Mouse (Mus musculus): Measurements from ENCODE around the gene Kcnk3. TPM values are rescaled to one million over a fixed set of nuclear protein-coding genes. Genes with fewer than 3 reads are reported as not detected.

Gene Kcnk3
- polyA plus RNA-seq, 1 experiment from 2014 or later, result 1.6 TPM

GRCm38 (mm10) chr5:30612575-30612974 is 24.6 kb downstream of the Kcnk3 start:
- H3K4me2 ChIP-seq, result no peak overlapping the region
- H3K4me1 ChIP-seq (replicated peaks; ENCODE audit: control insufficient read depth, insufficient read depth, low read length), result peaks cover 20% of the 10 kb centered on the region
- H3K27ac ChIP-seq (ENCODE audit: low read depth, low read length), result no peak overlapping the region
- no peaks in the 10 kb centered on the region for H3K27me3 ChIP-seq (replicated peaks; ENCODE audit: control insufficient read depth, insufficient read depth, low read length)
- no peak for ATAC-seq (replicated peaks; ENCODE audit: low FRiP score)
- no peaks in the 10 kb centered on the region for H3K9me3 ChIP-seq (ENCODE audit: control insufficient read depth, low read length)
- 80% methylated on average over 4 of the region's 4 CpGs for WGBS
- no peak overlapping the region for H3K9ac ChIP-seq (ENCODE audit: low read depth, low read length)
- H3K36me3 ChIP-seq (ENCODE audit: control insufficient read depth, insufficient read depth, low read length), result no peaks in the 10 kb centered on the region
- DNase-seq (ENCODE audit: low spot score), result no peak
- no peak overlapping the region for H3K4me3 ChIP-seq (ENCODE audit: low read depth, low read length)

DNA sequence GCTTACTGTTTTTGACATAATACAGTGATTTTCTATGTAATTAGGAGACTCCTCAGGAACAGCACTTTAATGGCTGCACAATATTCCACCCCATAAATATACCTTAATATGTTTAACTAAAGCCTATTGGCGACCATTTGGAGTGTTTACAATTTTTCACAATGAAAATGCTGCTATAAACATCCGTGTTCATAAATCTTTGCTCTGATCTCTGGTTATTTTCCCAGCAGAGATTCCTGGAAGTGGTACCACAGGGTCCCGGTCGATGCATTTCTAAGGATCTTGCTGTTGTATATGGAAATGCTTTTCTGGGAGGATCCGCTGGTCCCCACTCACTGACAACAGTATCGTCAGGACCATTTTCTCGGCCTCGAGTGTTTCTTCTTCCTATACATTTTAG is 25.3 kb downstream of the Kcnk3 start:
- H3K27ac ChIP-seq (ENCODE audit: low read depth, low read length), result no peak overlapping the region
- ATAC-seq (replicated peaks; ENCODE audit: low FRiP score) (no peak), DNase-seq (ENCODE audit: low spot score) (no peak)
- peaks cover 25% of the 10 kb centered on the region for H3K4me1 ChIP-seq (replicated peaks; ENCODE audit: control insufficient read depth, insufficient read depth, low read length)
- no peaks in the 10 kb centered on the region for H3K27me3 ChIP-seq (replicated peaks; ENCODE audit: control insufficient read depth, insufficient read depth, low read length)
- no peaks in the 10 kb centered on the region for H3K9me3 ChIP-seq (ENCODE audit: control insufficient read depth, low read length)
- no peak overlapping the region for H3K9ac ChIP-seq (ENCODE audit: low read depth, low read length)
- no peaks in the 10 kb centered on the region for H3K36me3 ChIP-seq (ENCODE audit: control insufficient read depth, insufficient read depth, low read length)
- no peak overlapping the region for H3K4me2 ChIP-seq
- WGBS, result 76% methylated on average over 8 of the region's 8 CpGs
- no peak overlapping the region for H3K4me3 ChIP-seq (ENCODE audit: low read depth, low read length)

- 50% methylated on average over 1 of the region's 1 CpGs for WGBS
- Histone ChIP-seq H3K4me3 (ENCODE audit: low read depth, low read length) (no peak overlapping the region), H3K36me3 (ENCODE audit: control insufficient read depth, insufficient read depth, low read length) (no peaks in the 10 kb centered on the region), H3K9me3 (ENCODE audit: control insufficient read depth, low read length) (no peaks in the 10 kb centered on the region), H3K27me3 (replicated peaks; ENCODE audit: control insufficient read depth, insufficient read depth, low read length) (no peaks in the 10 kb centered on the region), H3K4me2 (no peak overlapping the region), H3K27ac (ENCODE audit: low read depth, low read length) (no peak overlapping the region), H3K4me1 (replicated peaks; ENCODE audit: control insufficient read depth, insufficient read depth, low read length) (peaks cover 25% of the 10 kb centered on the region), H3K9ac (ENCODE audit: low read depth, low read length) (no peak overlapping the region)
- ATAC-seq (replicated peaks; ENCODE audit: low FRiP score) (no peak), DNase-seq (ENCODE audit: low spot score) (no peak)
Observed at GRCm38 (mm10) chr5:30614221-30614620, 26.3 kb downstream of the Kcnk3 start.

DNA sequence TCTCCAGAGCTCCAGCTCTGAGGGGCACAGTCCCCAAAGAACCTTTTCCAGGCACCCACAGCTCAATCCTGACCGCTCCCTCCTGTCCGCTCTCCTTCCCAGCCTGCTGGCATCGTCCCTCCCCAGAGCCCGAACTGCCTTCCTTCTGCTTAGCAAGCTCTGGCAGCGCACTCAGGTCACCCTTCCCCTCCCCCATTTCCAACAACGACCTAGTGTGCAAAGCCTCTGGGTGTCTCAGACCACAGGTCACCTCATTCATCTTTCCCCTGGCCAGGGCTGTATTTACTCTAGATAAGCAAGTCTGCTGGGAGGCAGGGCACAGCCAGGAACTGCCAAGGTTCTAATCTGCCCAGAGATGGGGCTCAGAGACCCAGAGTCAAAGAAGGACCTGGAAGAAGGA is 27.4 kb downstream of the Kcnk3 start:
- ATAC-seq (replicated peaks; ENCODE audit: low FRiP score) (peak; percentile 45; the same call in 1 of the 2 replicates), DNase-seq (ENCODE audit: low spot score) (peak; percentile 46)
- no peak overlapping the region for H3K4me3 ChIP-seq (ENCODE audit: low read depth, low read length)
- peaks cover 5% of the 10 kb centered on the region; the same call in 1 of the 2 replicates for H3K27me3 ChIP-seq (replicated peaks; ENCODE audit: control insufficient read depth, insufficient read depth, low read length)
- no peak overlapping the region; the same call in 1 of the 2 replicates for H3K27ac ChIP-seq (ENCODE audit: low read depth, low read length)
- H3K4me2 ChIP-seq, result peak overlapping the region; percentile 16
- no peak overlapping the region for H3K9ac ChIP-seq (ENCODE audit: low read depth, low read length)
- WGBS, result 28% methylated on average over 6 of the region's 6 CpGs
- H3K9me3 ChIP-seq (ENCODE audit: control insufficient read depth, low read length), result no peaks in the 10 kb centered on the region
- no peaks in the 10 kb centered on the region for H3K36me3 ChIP-seq (ENCODE audit: control insufficient read depth, insufficient read depth, low read length)
- peaks cover 25% of the 10 kb centered on the region for H3K4me1 ChIP-seq (replicated peaks; ENCODE audit: control insufficient read depth, insufficient read depth, low read length)

- peaks cover 25% of the 10 kb centered on the region for H3K4me1 ChIP-seq (replicated peaks; ENCODE audit: control insufficient read depth, insufficient read depth, low read length)
- H3K4me3 ChIP-seq (ENCODE audit: low read depth, low read length), result no peak overlapping the region
- no peaks in the 10 kb centered on the region for H3K36me3 ChIP-seq (ENCODE audit: control insufficient read depth, insufficient read depth, low read length)
- WGBS, result 68% methylated on average over 4 of the region's 4 CpGs
- no peak for ATAC-seq (replicated peaks; ENCODE audit: low FRiP score)
- H3K27me3 ChIP-seq (replicated peaks; ENCODE audit: control insufficient read depth, insufficient read depth, low read length), result peaks cover 8% of the 10 kb centered on the region; the same call in 1 of the 2 replicates
- no peak for DNase-seq (ENCODE audit: low spot score)
- no peak overlapping the region for H3K9ac ChIP-seq (ENCODE audit: low read depth, low read length)
- H3K4me2 ChIP-seq, result no peak overlapping the region
- H3K9me3 ChIP-seq (ENCODE audit: control insufficient read depth, low read length), result no peaks in the 10 kb centered on the region
- no peak overlapping the region for H3K27ac ChIP-seq (ENCODE audit: low read depth, low read length)
Observed at GRCm38 (mm10) chr5:30615819-30616218, 27.8 kb downstream of the Kcnk3 start.

DNA sequence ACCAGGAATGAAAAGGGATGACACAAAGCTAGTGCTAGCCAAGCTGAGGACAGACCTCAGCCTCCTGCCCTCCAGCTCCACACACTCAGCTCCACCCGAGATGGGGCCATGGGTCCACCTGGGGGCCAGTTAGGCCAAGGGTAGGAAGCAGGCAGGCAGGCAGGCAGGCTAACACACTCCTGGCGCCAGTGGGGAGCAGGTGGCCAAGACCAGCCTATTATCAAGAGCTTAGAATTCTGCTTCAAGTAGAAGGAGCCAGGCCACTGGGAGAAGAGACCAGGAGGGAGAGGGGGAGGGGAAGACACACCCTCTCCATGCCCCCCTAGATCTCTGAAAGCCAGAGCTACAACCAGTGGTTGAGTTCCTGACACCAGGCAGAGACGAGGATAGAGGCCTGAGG is 28.7 kb downstream of the Kcnk3 start:
- ATAC-seq (replicated peaks; ENCODE audit: low FRiP score) (no peak), DNase-seq (ENCODE audit: low spot score) (no peak)
- no peak overlapping the region for H3K9ac ChIP-seq (ENCODE audit: low read depth, low read length)
- H3K36me3 ChIP-seq (ENCODE audit: control insufficient read depth, insufficient read depth, low read length), result no peaks in the 10 kb centered on the region
- H3K4me1 ChIP-seq (replicated peaks; ENCODE audit: control insufficient read depth, insufficient read depth, low read length), result peaks cover 25% of the 10 kb centered on the region
- no peak overlapping the region for H3K4me3 ChIP-seq (ENCODE audit: low read depth, low read length)
- no peak overlapping the region for H3K27ac ChIP-seq (ENCODE audit: low read depth, low read length)
- WGBS, result 26% methylated on average over 3 of the region's 3 CpGs
- peaks cover 17% of the 10 kb centered on the region for H3K27me3 ChIP-seq (replicated peaks; ENCODE audit: control insufficient read depth, insufficient read depth, low read length)
- H3K9me3 ChIP-seq (ENCODE audit: control insufficient read depth, low read length), result no peaks in the 10 kb centered on the region
- H3K4me2 ChIP-seq, result no peak overlapping the region

GRCm38 (mm10) chr5:30617357-30617756 is 29.4 kb downstream of the Kcnk3 start:
- Histone ChIP-seq H3K4me3 (ENCODE audit: low read depth, low read length) (no peak overlapping the region), H3K27me3 (replicated peaks; ENCODE audit: control insufficient read depth, insufficient read depth, low read length) (peaks cover 24% of the 10 kb centered on the region), H3K4me1 (replicated peaks; ENCODE audit: control insufficient read depth, insufficient read depth, low read length) (peaks cover 30% of the 10 kb centered on the region), H3K4me2 (no peak overlapping the region), H3K9me3 (ENCODE audit: control insufficient read depth, low read length) (no peaks in the 10 kb centered on the region), H3K27ac (ENCODE audit: low read depth, low read length) (no peak overlapping the region), H3K9ac (ENCODE audit: low read depth, low read length) (no peak overlapping the region), H3K36me3 (ENCODE audit: control insufficient read depth, insufficient read depth, low read length) (no peaks in the 10 kb centered on the region)
- WGBS, result 13% methylated on average over 3 of the region's 3 CpGs
- DNase-seq (ENCODE audit: low spot score), result no peak
- no peak for ATAC-seq (replicated peaks; ENCODE audit: low FRiP score)

DNA sequence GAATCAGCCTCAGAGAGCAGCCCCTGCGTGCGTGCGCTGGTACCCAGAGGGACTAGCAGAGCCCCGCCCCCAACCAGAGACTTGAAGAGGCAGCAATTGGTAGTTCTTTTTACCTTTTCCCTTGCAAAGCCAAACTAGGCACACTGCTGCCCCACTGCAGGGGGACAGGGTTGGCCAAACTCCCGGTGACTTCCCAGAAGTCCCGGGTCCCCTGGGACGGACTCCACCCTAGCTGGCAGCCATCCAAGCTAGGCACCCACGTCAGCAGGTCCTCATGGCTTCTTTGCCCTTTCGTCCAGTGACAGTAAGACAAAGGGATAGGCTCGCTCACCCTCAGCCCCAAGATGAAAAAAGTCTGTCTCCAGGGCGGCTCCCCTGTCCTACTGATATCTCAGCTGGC is 29.9 kb downstream of the Kcnk3 start:
- Histone ChIP-seq H3K36me3 (ENCODE audit: control insufficient read depth, insufficient read depth, low read length) (no peaks in the 10 kb centered on the region), H3K9ac (ENCODE audit: low read depth, low read length) (no peak overlapping the region), H3K4me3 (ENCODE audit: low read depth, low read length) (no peak overlapping the region), H3K4me1 (replicated peaks; ENCODE audit: control insufficient read depth, insufficient read depth, low read length) (peaks cover 33% of the 10 kb centered on the region), H3K9me3 (ENCODE audit: control insufficient read depth, low read length) (no peaks in the 10 kb centered on the region), H3K27me3 (replicated peaks; ENCODE audit: control insufficient read depth, insufficient read depth, low read length) (peaks cover 29% of the 10 kb centered on the region), H3K27ac (ENCODE audit: low read depth, low read length) (no peak overlapping the region), H3K4me2 (no peak overlapping the region)
- WGBS, result 37% methylated on average over 11 of the region's 11 CpGs
- no peak for ATAC-seq (replicated peaks; ENCODE audit: low FRiP score)
- DNase-seq (ENCODE audit: low spot score), result no peak

- ATAC-seq (replicated peaks; ENCODE audit: low FRiP score), result no peak
- no peak overlapping the region for H3K4me2 ChIP-seq
- no peak for DNase-seq (ENCODE audit: low spot score)
- H3K4me1 ChIP-seq (replicated peaks; ENCODE audit: control insufficient read depth, insufficient read depth, low read length), result peaks cover 33% of the 10 kb centered on the region
- H3K9ac ChIP-seq (ENCODE audit: low read depth, low read length), result no peak overlapping the region
- H3K4me3 ChIP-seq (ENCODE audit: low read depth, low read length), result no peak overlapping the region
- no peaks in the 10 kb centered on the region for H3K36me3 ChIP-seq (ENCODE audit: control insufficient read depth, insufficient read depth, low read length)
- H3K27me3 ChIP-seq (replicated peaks; ENCODE audit: control insufficient read depth, insufficient read depth, low read length), result peaks cover 31% of the 10 kb centered on the region
- 71% methylated on average over 8 of the region's 8 CpGs for WGBS
- H3K9me3 ChIP-seq (ENCODE audit: control insufficient read depth, low read length), result no peaks in the 10 kb centered on the region
- H3K27ac ChIP-seq (ENCODE audit: low read depth, low read length), result no peak overlapping the region
Observed at GRCm38 (mm10) chr5:30618376-30619003, 30.5 kb downstream of the Kcnk3 start.
